Mouse (Mus musculus) hindbrain, embryonic 12.5 days (tissue): ENCODE measurements at regions not wholly inside any gene's neighbourhood (a gene's known extent, or its start where the extent isn't known, plus 50 kb on each side); places are given as distances from the start of the nearest gene placed in this dataset.
A peak's percentile ranks its signal among the peaks of the same experiment; 100 is the strongest.

Source experiments
- ATAC-seq: fragments of 200-750 bp; cut with Nextera tagmentation; 2 replicates; pipeline ENCODE4 v1.8.0; 2017; ENCODE audit warnings: moderate TSS enrichment; ENCODE audit not compliant: low FRiP score
- H3K27ac ChIP-seq: fragments of 300-500 bp; sonication (generic); 2 replicates; pipeline ENCODE4 v1.5.1; 2016; ENCODE audit warnings: mild to moderate bottlenecking
- H3K27me3 ChIP-seq: fragments of 300-500 bp; sonication (generic); 2 replicates; pipeline ENCODE4 v1.6.1; 2016; ENCODE audit warnings: mild to moderate bottlenecking
- H3K36me3 ChIP-seq: fragments of 300-500 bp; sonication (generic); 2 replicates; pipeline ENCODE4 v1.6.1; 2016; ENCODE audit warnings: mild to moderate bottlenecking
- H3K4me1 ChIP-seq: fragments of 300-500 bp; sonication (generic); 2 replicates; pipeline ENCODE4 v1.6.1; 2016
- H3K4me2 ChIP-seq: fragments of 300-500 bp; sonication (generic); replicated peaks from 2 replicates; pipeline ENCODE4 v1.6.1; 2016; ENCODE audit warnings: mild to moderate bottlenecking
- H3K4me3 ChIP-seq: fragments of 300-500 bp; sonication (generic); 2 replicates; pipeline ENCODE4 v1.5.1; 2016; ENCODE audit warnings: mild to moderate bottlenecking
- H3K9ac ChIP-seq: fragments of 300-500 bp; sonication (generic); 2 replicates; pipeline ENCODE4 v1.6.1; 2016; ENCODE audit warnings: mild to moderate bottlenecking, moderate library complexity
- H3K9me3 ChIP-seq: fragments of 300-500 bp; sonication (generic); replicated peaks from 2 replicates; pipeline ENCODE4 v1.6.1; 2016; ENCODE audit warnings: mild to moderate bottlenecking
- WGBS: fragments of 180-500 bp; shearing (Covaris S2); methylation state at CpG from one replicate; pipeline ENCODE4 v1.1.7; 2016; 5-methylcytosine and 5-hydroxymethylcytosine counted together

- Histone ChIP-seq H3K27me3 (no peaks in the 10 kb centered on the region), H3K4me1 (no peaks in the 10 kb centered on the region), H3K4me2 (no peak overlapping the region), H3K36me3 (no peaks in the 10 kb centered on the region), H3K4me3 (no peak overlapping the region), H3K9ac (no peak overlapping the region), H3K27ac (no peak overlapping the region), H3K9me3 (no peaks in the 10 kb centered on the region)
- ATAC-seq, result no peak
- WGBS, result 86% methylated on average over 5 of the region's 5 CpGs
Observed at GRCm38 (mm10) chr16:22750725-22751287, 60.6 kb downstream of the Crygs start.

GRCm38 (mm10) chr16:22744121-22744855 is 67.1 kb downstream of the Crygs start:
- no peak overlapping the region for H3K27ac ChIP-seq
- no peaks in the 10 kb centered on the region for H3K36me3 ChIP-seq
- H3K4me3 ChIP-seq, result no peak overlapping the region
- ATAC-seq, result no peak
- H3K9ac ChIP-seq, result no peak overlapping the region
- no peak overlapping the region for H3K4me2 ChIP-seq
- H3K4me1 ChIP-seq, result no peaks in the 10 kb centered on the region
- 81% methylated on average over 7 of the region's 7 CpGs for WGBS
- no peaks in the 10 kb centered on the region for H3K27me3 ChIP-seq
- H3K9me3 ChIP-seq, result no peaks in the 10 kb centered on the region

- Histone ChIP-seq H3K27ac (no peak overlapping the region), H3K27me3 (no peaks in the 10 kb centered on the region), H3K9me3 (no peaks in the 10 kb centered on the region), H3K4me1 (no peaks in the 10 kb centered on the region), H3K4me2 (no peak overlapping the region), H3K36me3 (no peaks in the 10 kb centered on the region), H3K9ac (no peak overlapping the region), H3K4me3 (no peak overlapping the region)
- ATAC-seq, result no peak
- WGBS, result 79% methylated on average over 1 of the region's 1 CpGs
Observed at GRCm38 (mm10) chr16:22743461-22743860, 67.9 kb downstream of the Crygs start.

- H3K4me3 ChIP-seq, result no peak overlapping the region
- WGBS, result 78% methylated on average over 4 of the region's 4 CpGs
- H3K9me3 ChIP-seq, result no peaks in the 10 kb centered on the region
- H3K4me1 ChIP-seq, result no peaks in the 10 kb centered on the region
- no peak overlapping the region for H3K9ac ChIP-seq
- no peaks in the 10 kb centered on the region for H3K36me3 ChIP-seq
- no peak for ATAC-seq
- H3K27me3 ChIP-seq, result no peaks in the 10 kb centered on the region
- no peak overlapping the region for H3K4me2 ChIP-seq
- no peak overlapping the region for H3K27ac ChIP-seq
Observed at GRCm38 (mm10) chr16:22741496-22741895, 69.9 kb downstream of the Crygs start.

- Histone ChIP-seq H3K4me1 (peaks cover 9% of the 10 kb centered on the region), H3K9ac (no peak overlapping the region), H3K36me3 (no peaks in the 10 kb centered on the region), H3K27me3 (peaks cover 3% of the 10 kb centered on the region; the same call in 1 of the 2 replicates), H3K9me3 (no peaks in the 10 kb centered on the region), H3K27ac (no peak overlapping the region), H3K4me2 (no peak overlapping the region), H3K4me3 (no peak overlapping the region)
- ATAC-seq, result peak; percentile 64
- WGBS, result 33% methylated on average over 10 of the region's 10 CpGs
Observed at GRCm38 (mm10) chr16:22734529-22735022, 76.8 kb downstream of the Crygs start.

- no peak overlapping the region for H3K9ac ChIP-seq
Observed at GRCm38 (mm10) chr16:22733772-22734528, 76.9 kb upstream of the Dgkg start.

GRCm38 (mm10) chr16:22729096-22729495 is 72.1 kb upstream of the Dgkg start:
- no peak for ATAC-seq
- H3K4me3 ChIP-seq, result no peak overlapping the region
- H3K36me3 ChIP-seq, result no peaks in the 10 kb centered on the region
- no peaks in the 10 kb centered on the region for H3K27me3 ChIP-seq
- H3K9me3 ChIP-seq, result no peaks in the 10 kb centered on the region
- H3K4me1 ChIP-seq, result peaks cover 2% of the 10 kb centered on the region
- H3K9ac ChIP-seq, result no peak overlapping the region
- no peak overlapping the region for H3K4me2 ChIP-seq
- no peak overlapping the region for H3K27ac ChIP-seq
- 82% methylated on average over 3 of the region's 3 CpGs for WGBS

More at GRCm38 (mm10) chr16:22733772-22734528, 76.9 kb upstream of the Dgkg start:
- Histone ChIP-seq H3K4me1 (peaks cover 9% of the 10 kb centered on the region), H3K27ac (no peak overlapping the region), H3K27me3 (peaks cover 3% of the 10 kb centered on the region; the same call in 1 of the 2 replicates), H3K36me3 (no peaks in the 10 kb centered on the region), H3K9me3 (no peaks in the 10 kb centered on the region), H3K4me2 (no peak overlapping the region), H3K4me3 (no peak overlapping the region)
- WGBS, result 21% methylated on average over 11 of the region's 11 CpGs
- ATAC-seq, result peak; percentile 48; the same call in 1 of the 2 replicates

- H3K4me2 ChIP-seq, result no peak overlapping the region
- H3K9ac ChIP-seq, result no peak overlapping the region
Observed at GRCm38 (mm10) chr16:22725261-22725660, 68.2 kb upstream of the Dgkg start.

GRCm38 (mm10) chr16:22723333-22723732 is 66.3 kb upstream of the Dgkg start:
- no peak for ATAC-seq
- Histone ChIP-seq H3K4me2 (no peak overlapping the region), H3K9me3 (no peaks in the 10 kb centered on the region), H3K9ac (no peak overlapping the region), H3K27me3 (no peaks in the 10 kb centered on the region), H3K4me1 (no peaks in the 10 kb centered on the region), H3K4me3 (no peak overlapping the region), H3K36me3 (no peaks in the 10 kb centered on the region), H3K27ac (no peak overlapping the region)
- 86% methylated on average over 4 of the region's 4 CpGs for WGBS

More at GRCm38 (mm10) chr16:22725261-22725660, 68.2 kb upstream of the Dgkg start:
- WGBS, result 96% methylated on average over 3 of the region's 3 CpGs
- Histone ChIP-seq H3K4me3 (no peak overlapping the region), H3K4me1 (no peaks in the 10 kb centered on the region), H3K36me3 (no peaks in the 10 kb centered on the region), H3K27ac (no peak overlapping the region), H3K9me3 (no peaks in the 10 kb centered on the region), H3K27me3 (no peaks in the 10 kb centered on the region)
- ATAC-seq, result no peak

GRCm38 (mm10) chr16:22719791-22720190 is 62.8 kb upstream of the Dgkg start:
- Histone ChIP-seq H3K36me3 (no peaks in the 10 kb centered on the region), H3K4me1 (no peaks in the 10 kb centered on the region), H3K4me2 (no peak overlapping the region), H3K27me3 (no peaks in the 10 kb centered on the region), H3K9me3 (no peaks in the 10 kb centered on the region), H3K9ac (no peak overlapping the region), H3K27ac (no peak overlapping the region), H3K4me3 (no peak overlapping the region)
- WGBS, result 58% methylated on average over 4 of the region's 4 CpGs
- no peak for ATAC-seq

- Histone ChIP-seq H3K27me3 (no peaks in the 10 kb centered on the region), H3K4me3 (no peak overlapping the region), H3K4me2 (no peak overlapping the region), H3K36me3 (no peaks in the 10 kb centered on the region), H3K4me1 (no peaks in the 10 kb centered on the region), H3K27ac (no peak overlapping the region), H3K9me3 (no peaks in the 10 kb centered on the region), H3K9ac (no peak overlapping the region)
- ATAC-seq, result no peak
- WGBS, result 61% methylated on average over 7 of the region's 7 CpGs
Observed at GRCm38 (mm10) chr16:22719304-22719703, 62.3 kb upstream of the Dgkg start.

GRCm38 (mm10) chr16:22717462-22717861 is 60.4 kb upstream of the Dgkg start:
- Histone ChIP-seq H3K4me2 (no peak overlapping the region), H3K36me3 (no peaks in the 10 kb centered on the region), H3K27me3 (no peaks in the 10 kb centered on the region), H3K9ac (no peak overlapping the region), H3K4me3 (no peak overlapping the region), H3K4me1 (no peaks in the 10 kb centered on the region), H3K27ac (no peak overlapping the region), H3K9me3 (no peaks in the 10 kb centered on the region)
- 62% methylated on average over 2 of the region's 2 CpGs for WGBS
- no peak for ATAC-seq
